Mouse (Mus musculus) macrophage (primary cell): ENCODE data around the gene Cxcr6. TPM values are rescaled to one million over a fixed set of nuclear protein-coding genes. Genes with fewer than 3 reads are reported as not detected.

ENCODE experiments used
- H3K27ac ChIP-seq: fragments of 350-480 bp; formaldehyde crosslinking; 2 replicates; pipeline ENCODE4 v1.9.0; 2021
- H3K36me3 ChIP-seq: fragments of 350-480 bp; formaldehyde crosslinking; 2 replicates; pipeline ENCODE4 v1.9.0; 2021; ENCODE audit errors: inconsistent target
- H3K4me3 ChIP-seq: fragments of 350-480 bp; formaldehyde crosslinking; 2 replicates; pipeline ENCODE4 v1.9.0; 2021; ENCODE audit errors: inconsistent target
- H3K79me2 ChIP-seq: fragments of 350-480 bp; formaldehyde crosslinking; 2 replicates; pipeline ENCODE4 v1.9.0; 2021; ENCODE audit errors: inconsistent target
- WGBS: methylation state at CpG from one replicate; pipeline ENCODE4 v1.1.7; 2026; ENCODE audit warnings: inconsistent platforms; ENCODE audit not compliant: missing documents; 5-methylcytosine and 5-hydroxymethylcytosine counted together
- polyA plus RNA-seq: library from polyadenylated mRNA; stranded (reverse); fragments of 250-400 nt; gene quantifications from 3 replicates; pipeline ENCODE4 v1.2.4, GENCODE M21; 2018; ENCODE audit warnings: inconsistent platforms

Gene Cxcr6
- polyA plus RNA-seq, 1 experiment from 2014 or later = 0.09 TPM

DNA sequence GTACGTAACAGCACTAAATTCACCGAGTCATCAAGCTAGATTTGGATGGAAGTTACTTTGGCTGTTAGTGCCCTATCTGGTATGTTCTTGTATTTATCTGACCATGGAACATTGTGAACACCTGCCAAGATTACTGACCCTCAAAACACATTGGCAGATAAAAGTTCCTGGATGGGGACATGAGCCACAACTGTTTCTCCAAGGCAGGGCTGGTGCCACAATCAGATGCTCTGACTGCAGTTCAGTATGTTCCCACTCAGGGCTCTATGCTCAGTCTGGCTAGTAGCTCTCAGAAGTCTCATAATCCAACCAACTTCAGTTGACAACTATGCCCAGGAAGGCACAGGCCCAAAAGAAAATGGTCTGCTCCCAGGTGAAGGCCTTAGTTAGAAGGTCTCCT, 3.9 kb upstream of the Cxcr6 start:
- H3K79me2 ChIP-seq = no peaks in the 10 kb centered on the region
- H3K36me3 ChIP-seq = peaks cover 40% of the 10 kb centered on the region; the same call in 1 of the 2 replicates
- no peak overlapping the region for H3K4me3 ChIP-seq
- 100% methylated on average over 2 of the region's 2 CpGs for WGBS
- H3K27ac ChIP-seq = no peak overlapping the region

DNA sequence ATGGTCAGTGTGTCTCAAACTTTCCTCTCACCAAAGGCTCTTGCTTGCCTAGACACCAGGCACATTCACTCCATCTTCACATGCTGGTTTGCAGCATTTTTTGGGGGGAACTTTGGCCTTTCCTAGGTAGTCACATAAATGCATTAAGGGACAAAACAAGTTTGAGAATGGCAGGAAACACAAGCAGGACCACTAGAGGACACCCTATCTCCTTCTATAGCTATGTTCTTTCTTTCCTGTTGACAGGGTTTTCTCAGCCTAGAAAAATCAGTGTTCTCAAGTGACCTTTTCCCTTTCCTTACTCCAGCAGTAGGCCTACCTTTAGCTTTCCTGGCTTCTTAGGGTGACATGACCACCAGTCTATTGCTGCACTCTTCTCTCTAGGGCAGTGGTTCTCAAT, 3.4 kb upstream of the Cxcr6 start:
- H3K27ac ChIP-seq = no peak overlapping the region
- H3K4me3 ChIP-seq = no peak overlapping the region
- H3K79me2 ChIP-seq = no peaks in the 10 kb centered on the region
- H3K36me3 ChIP-seq = peaks cover 38% of the 10 kb centered on the region; the same call in 1 of the 2 replicates

DNA sequence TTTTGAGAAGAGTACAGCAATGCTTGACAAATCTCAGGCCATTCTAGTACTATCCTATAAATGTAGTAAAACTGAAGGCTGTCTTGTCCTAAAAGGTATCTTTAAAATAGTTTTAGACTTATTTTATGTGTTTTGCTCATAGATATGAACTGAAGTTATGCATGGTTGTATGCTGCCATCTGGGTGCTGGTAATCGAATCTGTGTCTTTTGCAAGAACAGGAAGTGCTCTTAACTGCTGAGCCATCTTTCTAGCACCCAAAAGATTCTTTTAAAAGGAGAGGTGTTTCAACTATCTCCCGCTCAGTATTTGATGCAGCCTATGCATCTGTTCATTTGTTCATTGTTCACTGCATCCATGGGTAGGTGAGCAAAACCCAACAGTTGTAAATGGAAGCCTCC, 1.0 kb upstream of the Cxcr6 start:
- Histone ChIP-seq H3K36me3 (peaks cover 29% of the 10 kb centered on the region; the same call in 1 of the 2 replicates), H3K79me2 (no peaks in the 10 kb centered on the region), H3K27ac (no peak overlapping the region), H3K4me3 (no peak overlapping the region)
- 72% methylated on average over 2 of the region's 2 CpGs for WGBS

DNA sequence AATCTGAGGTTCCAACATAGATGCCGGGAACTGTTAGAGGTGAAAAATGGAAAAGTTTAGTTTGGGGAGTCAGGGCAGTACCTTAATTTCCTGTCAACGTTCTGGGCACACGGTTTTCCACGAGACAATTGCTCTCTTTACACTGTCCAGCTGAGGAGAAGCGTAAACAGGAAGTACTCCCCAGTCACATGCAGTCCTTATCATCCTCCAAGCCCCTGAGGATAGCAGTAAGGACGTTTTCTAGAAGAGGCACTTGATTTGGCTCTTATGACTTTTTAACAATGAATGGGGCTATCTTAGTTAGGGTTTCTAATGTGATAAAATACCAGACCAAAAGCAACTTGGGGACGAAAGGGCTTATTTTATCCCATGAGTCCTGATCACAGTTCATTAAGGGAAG, 2.3 kb downstream of the Cxcr6 start:
- Histone ChIP-seq H3K36me3 (peaks cover 47% of the 10 kb centered on the region; the same call in 1 of the 2 replicates), H3K27ac (no peak overlapping the region), H3K4me3 (no peak overlapping the region), H3K79me2 (no peaks in the 10 kb centered on the region)
- 71% methylated on average over 7 of the region's 7 CpGs for WGBS

DNA sequence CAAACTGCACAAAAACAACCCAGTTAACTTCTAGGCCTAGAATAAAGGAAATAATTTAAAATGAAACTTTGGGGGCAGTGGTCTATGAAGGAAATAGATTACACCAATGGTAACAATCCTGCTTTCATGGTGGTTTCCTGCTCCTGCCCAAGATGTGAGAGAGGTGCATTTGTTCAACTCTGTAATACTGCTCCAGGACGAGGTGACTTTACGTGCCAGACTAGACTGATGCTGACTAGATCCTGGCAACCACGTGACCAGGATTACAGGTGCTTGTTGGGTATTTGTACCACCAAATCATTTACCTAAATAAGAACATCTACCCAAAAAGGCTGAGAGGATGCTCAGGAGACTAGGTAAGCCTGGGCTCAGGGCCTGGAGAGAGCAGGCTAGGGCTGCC, 5.6 kb downstream of the Cxcr6 start:
- 52% methylated on average over 3 of the region's 3 CpGs for WGBS
- Histone ChIP-seq H3K4me3 (no peak overlapping the region), H3K27ac (no peak overlapping the region), H3K36me3 (peaks cover 38% of the 10 kb centered on the region; the same call in 1 of the 2 replicates), H3K79me2 (no peaks in the 10 kb centered on the region)

DNA sequence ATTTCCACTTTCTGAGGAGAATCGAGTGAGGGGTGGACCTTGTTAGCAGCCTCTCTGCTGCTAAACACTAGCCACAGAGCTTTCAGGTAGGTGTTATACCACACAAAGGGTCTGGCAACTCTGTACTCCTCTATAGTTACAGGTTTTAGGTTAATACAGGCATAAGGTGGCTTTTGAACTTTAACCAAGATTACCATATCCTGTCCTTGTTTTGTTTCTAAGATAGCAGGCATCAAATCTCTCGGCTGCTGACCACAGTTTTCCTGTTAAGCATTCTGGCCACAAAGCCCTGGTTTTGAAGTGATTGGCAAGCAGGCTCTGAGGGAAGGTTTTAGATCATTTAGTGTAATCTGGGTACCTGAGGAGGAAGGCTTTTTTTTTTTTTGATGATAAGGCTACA, 8.1 kb downstream of the Cxcr6 start:
- H3K27ac ChIP-seq = peak overlapping the region; percentile 78
- H3K4me3 ChIP-seq = no peak overlapping the region
- WGBS = 45% methylated on average over 2 of the region's 2 CpGs
- no peaks in the 10 kb centered on the region for H3K79me2 ChIP-seq
- H3K36me3 ChIP-seq = peaks cover 39% of the 10 kb centered on the region; the same call in 1 of the 2 replicates

DNA sequence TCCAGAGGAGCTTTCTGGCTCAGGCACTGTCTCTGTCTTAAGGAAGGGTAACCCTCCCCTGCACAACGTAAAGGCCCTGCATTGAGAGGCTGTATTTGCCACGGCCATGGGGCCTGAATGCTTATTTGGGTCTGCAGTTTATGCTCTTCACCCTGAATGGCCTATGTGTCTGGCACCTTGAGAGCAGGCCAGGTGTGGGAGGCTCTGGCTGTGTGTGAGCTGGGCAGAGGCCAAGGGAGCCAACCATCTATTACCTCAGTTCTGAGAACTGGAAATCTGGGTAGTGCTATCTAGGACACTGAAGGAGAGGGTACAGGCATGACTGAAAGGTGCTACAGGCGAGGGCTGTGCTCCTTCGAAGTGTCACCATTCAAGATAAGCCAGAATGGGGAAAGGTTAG, 8.5 kb downstream of the Cxcr6 start:
- WGBS = 93% methylated on average over 4 of the region's 4 CpGs
- Histone ChIP-seq H3K27ac (peak overlapping the region; percentile 78), H3K36me3 (peaks cover 39% of the 10 kb centered on the region; the same call in 1 of the 2 replicates), H3K4me3 (no peak overlapping the region), H3K79me2 (no peaks in the 10 kb centered on the region)

DNA sequence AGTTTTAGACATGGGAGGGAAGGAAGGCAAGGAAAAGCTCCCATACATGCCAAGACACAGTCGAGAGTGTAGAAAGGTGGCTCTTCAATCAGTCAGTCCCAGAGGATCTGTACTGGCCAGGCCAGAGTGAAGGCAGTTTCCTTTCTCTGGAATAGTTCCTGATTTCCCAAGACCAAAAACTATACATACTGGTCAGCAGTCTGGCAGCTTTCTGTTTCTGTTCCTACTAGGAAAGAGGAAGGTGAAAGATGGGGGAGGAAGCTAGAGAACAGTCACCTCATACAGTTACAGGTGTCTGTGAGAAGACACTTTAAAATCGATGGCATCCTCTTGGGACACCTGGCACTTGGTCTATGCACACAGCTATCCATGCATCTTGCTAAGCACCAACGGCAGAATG, 9.2 kb downstream of the Cxcr6 start:
- H3K27ac ChIP-seq = peak overlapping the region; percentile 78
- WGBS = 44% methylated on average over 3 of the region's 3 CpGs
- H3K4me3 ChIP-seq = no peak overlapping the region
- H3K36me3 ChIP-seq = peaks cover 36% of the 10 kb centered on the region; the same call in 1 of the 2 replicates
- H3K79me2 ChIP-seq = no peaks in the 10 kb centered on the region

DNA sequence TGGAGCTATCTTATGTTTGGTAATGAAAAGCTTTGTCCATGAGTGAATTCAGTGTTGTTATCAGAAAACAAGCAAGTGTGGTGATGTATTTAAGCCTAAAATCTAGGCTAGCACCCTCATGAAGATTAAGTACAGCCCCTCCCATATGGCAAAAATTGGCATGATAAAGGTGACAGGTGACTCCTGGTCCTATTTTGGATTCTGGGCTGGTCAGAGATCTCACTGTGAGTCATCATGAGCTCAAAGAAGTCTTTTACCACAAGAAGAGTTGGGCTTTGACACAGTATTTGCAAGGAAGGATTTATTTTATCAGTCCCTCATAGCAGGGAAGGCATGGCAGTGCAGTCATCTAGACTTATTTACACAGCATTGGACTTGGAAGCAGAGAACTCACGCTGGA, 9.7 kb downstream of the Cxcr6 start:
- WGBS = 88% methylated on average over 1 of the region's 1 CpGs
- Histone ChIP-seq H3K79me2 (no peaks in the 10 kb centered on the region), H3K4me3 (no peak overlapping the region), H3K36me3 (peaks cover 36% of the 10 kb centered on the region; the same call in 1 of the 2 replicates), H3K27ac (peak overlapping the region; percentile 78)

DNA sequence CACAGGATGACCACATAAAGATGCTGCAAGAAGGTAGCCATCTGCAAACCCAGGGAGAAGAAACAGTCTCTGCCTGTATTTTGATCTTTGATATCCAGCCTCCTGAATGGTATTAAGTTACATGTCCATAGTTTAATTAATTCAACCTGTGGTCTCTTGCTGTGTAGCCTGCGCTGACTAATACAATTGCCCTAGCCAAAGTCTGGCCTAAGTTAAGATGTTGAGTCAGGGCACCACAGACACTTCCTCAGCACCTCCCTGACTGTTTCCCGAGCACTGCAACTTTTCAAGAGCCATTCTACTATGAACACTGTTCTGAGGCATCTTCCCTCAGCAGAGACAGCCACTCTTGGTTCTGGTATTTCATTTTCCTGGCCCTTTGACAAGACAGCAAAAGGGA, 12.3 kb downstream of the Cxcr6 start:
- Histone ChIP-seq H3K4me3 (no peak overlapping the region), H3K36me3 (peaks cover 40% of the 10 kb centered on the region), H3K27ac (peak overlapping the region; percentile 17; the same call in 1 of the 2 replicates), H3K79me2 (no peaks in the 10 kb centered on the region)
- 72% methylated on average over 2 of the region's 2 CpGs for WGBS

DNA sequence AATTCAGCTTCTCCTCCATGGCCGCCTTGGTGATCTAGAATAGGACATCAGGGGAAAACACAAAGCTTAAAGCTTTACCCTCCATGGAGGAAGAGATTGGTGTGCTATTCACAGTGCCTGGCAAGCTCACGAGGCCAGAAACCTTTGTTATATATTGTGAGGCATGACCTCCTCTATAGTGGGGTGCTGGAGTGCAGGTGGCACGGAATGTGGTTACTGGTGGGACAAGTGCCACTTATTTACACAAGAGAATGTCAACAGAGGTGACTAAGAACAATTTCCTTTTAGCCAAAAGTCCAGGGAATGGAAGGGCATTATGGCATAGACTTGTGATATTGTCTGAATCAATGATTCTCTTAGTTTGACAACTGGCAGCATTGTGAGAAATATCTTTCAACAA, 20.4 kb downstream of the Cxcr6 start:
- Histone ChIP-seq H3K79me2 (no peaks in the 10 kb centered on the region), H3K27ac (no peak overlapping the region), H3K4me3 (no peak overlapping the region), H3K36me3 (peaks cover 98% of the 10 kb centered on the region)
- WGBS = 95% methylated on average over 3 of the region's 3 CpGs

DNA sequence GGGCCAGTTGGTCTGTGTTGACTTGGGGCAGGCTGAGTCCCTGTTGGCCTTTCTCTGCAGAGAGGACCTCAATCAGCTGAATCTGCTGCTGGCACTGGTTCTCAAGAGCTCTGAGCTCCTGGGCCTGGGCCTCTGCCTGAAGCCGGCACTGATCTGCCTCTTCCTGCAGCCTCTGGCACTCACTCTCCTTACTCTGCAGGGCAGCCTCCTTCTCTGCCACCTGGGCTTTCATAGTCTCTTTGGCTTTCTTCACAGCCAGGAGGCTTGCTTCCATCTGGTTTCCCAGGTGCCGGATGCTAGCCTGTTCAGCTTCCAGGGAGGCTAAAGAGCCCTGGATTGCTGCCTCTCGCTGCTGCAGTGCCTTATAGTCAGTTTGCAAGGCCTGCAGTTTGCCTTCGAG, 22.6 kb downstream of the Cxcr6 start:
- H3K79me2 ChIP-seq = no peaks in the 10 kb centered on the region
- H3K4me3 ChIP-seq = no peak overlapping the region
- H3K36me3 ChIP-seq = peaks cover 91% of the 10 kb centered on the region
- H3K27ac ChIP-seq = no peak overlapping the region
- 98% methylated on average over 4 of the region's 4 CpGs for WGBS

DNA sequence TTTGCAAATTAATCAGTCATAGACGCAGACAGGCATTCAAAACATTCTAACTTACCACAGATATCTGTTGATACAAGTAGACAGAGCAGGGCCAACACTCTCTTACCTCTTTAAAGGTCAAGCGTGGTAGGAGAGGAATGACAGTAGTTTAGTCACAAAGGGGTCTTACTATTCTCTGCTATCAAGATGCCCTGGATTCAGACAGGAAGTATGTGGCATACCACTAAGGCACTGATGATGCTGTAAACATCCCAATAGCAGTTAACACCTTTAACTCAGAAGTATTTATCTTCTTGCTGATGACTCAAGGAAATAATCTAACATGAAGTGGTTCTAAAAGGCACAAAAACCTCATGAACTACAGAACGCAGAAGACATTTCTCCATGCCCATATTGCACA, 29.6 kb downstream of the Cxcr6 start:
- Histone ChIP-seq H3K36me3 (peaks cover 79% of the 10 kb centered on the region), H3K4me3 (no peak overlapping the region), H3K27ac (no peak overlapping the region), H3K79me2 (no peaks in the 10 kb centered on the region)
- WGBS = 92% methylated on average over 3 of the region's 3 CpGs

DNA sequence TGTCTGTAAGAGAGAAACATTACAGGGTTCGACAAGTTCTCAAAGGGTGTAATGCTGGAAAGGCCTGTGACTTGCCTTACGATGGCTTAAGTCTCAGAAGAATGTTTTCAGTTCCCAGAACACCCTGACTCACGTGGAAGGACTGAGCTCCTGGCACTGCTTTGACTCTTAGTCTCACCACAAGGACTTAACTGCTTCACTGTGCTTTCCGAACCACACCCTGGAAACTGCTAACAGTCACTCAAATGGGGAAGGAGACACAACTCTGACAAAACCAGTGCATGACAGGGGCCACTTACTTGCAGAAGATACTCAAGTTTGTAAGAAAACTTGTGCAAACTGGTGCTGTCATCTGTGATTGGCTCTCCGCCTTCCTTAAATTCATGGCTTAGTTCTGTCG, 34.0 kb downstream of the Cxcr6 start:
- Histone ChIP-seq H3K79me2 (peaks cover 15% of the 10 kb centered on the region; the same call in 1 of the 2 replicates), H3K4me3 (no peak overlapping the region), H3K27ac (0 out of 2 replicates have a peak overlapping the region, but pooled peaks have one; percentile 3), H3K36me3 (peaks cover 56% of the 10 kb centered on the region)
- 36% methylated on average over 6 of the region's 6 CpGs for WGBS

DNA sequence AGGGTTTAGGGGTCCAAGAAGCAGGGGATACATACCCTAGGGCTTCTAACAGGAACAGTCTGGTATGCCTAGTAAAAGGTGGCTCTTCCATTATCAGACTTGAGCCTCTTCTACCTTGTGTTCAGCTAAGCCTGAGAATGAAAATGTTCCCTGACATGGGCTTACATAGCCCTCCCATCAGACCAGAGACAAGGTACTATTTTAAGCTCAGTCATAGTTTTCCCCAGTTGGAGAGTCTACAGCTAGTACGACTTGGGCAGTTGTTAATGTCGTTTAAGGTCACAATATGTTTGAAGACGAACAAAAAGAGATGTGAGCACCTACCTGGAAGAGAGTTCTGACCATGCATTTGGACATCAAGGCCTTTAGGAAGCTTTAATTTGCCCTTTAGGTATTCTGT, 38.2 kb downstream of the Cxcr6 start:
- no peak overlapping the region for H3K4me3 ChIP-seq
- peak overlapping the region; percentile 38 for H3K27ac ChIP-seq
- H3K36me3 ChIP-seq = peaks cover 16% of the 10 kb centered on the region
- peaks cover 53% of the 10 kb centered on the region for H3K79me2 ChIP-seq
- WGBS = 89% methylated on average over 3 of the region's 3 CpGs

DNA sequence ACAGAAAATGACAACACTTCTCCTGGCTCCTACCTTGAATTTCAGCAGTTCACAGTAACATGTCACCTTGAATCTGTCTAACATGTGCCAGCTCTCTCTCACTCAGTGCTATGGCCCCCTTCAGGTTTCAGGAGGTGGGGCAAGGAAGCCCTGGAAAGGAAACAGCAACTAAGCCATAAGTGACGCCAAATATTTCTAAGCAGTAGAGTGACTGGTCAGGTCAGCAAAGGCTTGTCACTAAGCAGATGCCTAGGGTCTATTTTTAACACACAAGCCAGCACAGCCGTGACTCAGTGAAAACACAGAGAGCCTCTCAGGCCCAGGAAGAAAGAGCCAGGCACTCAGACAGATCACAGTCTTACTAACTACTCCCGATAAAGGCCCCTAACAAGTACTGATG, 38.8 kb downstream of the Cxcr6 start:
- Histone ChIP-seq H3K36me3 (peaks cover 14% of the 10 kb centered on the region), H3K4me3 (no peak overlapping the region), H3K27ac (peak overlapping the region; percentile 38), H3K79me2 (peaks cover 59% of the 10 kb centered on the region)
- 9% methylated on average over 3 of the region's 3 CpGs for WGBS
